8 mouse cellular contexts compared by ENCODE assay signal in the genomic region with DNA sequence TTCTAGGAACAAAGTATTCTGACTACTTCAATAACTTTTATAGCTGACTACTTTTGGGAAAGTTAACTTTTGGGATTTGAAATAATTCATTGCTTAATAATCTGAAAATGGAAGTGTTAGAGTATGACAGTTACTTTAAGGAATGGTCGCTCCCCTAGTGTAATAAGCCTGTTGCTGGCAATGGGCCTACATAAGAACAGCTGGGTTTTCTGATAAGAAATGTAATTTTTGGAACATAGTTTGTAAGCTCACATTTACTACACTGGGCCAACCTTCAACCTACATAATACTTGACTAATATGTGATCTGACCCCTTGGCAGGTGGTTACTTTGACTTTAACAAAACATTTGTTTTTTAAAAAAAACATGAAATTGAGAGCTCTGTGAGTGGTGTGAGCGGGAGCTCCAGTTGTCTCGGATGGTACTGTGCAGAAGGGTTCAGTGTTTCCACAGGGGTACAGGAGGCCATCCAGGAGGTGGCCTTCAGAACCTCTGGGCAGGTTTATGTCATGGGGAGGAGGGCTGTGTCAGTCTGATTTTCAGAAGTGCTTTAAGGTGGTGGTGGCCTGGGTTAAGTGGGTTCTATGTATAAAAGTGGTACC. TPM values are rescaled to one million over a fixed set of nuclear protein-coding genes. Genes with fewer than 3 reads are reported as not detected.
DNase-seq lines count a peak whose midpoint lies in the region; ATAC-seq lines count a peak whose summit lies in the region.

No protein-coding gene starts in this region.

- H3K9ac ChIP-seq in heart, embryonic 13.5 days, result no peak overlapping the region
- no peak overlapping the region for H3K9ac ChIP-seq in intestine, embryonic 15.5 days

- ATAC-seq in heart, embryonic 13.5 days (ENCODE audit: extremely low read depth, insufficient number of reproducible peaks, low FRiP score, low TSS enrichment), result no peak
- ATAC-seq in megakaryocyte, adult 5-6 weeks (ENCODE audit: poor library complexity, severe bottlenecking), result no peak
- ATAC-seq in intestine, embryonic 15.5 days, result no peak

- peak overlapping the region; percentile 93 for H3K4me2 ChIP-seq in heart, embryonic 13.5 days
- H3K4me2 ChIP-seq in intestine, embryonic 15.5 days (replicated peaks), result peak overlapping the region; percentile 38; the same call in 1 of the 2 replicates

- H3K27me3 ChIP-seq in heart, embryonic 13.5 days (replicated peaks), result no peaks in the 10 kb centered on the region
- H3K27me3 ChIP-seq in megakaryocyte, embryonic 14.5 days (replicated peaks), result peaks cover 10% of the 10 kb centered on the region
- H3K27me3 ChIP-seq in intestine, embryonic 15.5 days (replicated peaks), result no peaks in the 10 kb centered on the region

- H3K27ac ChIP-seq in heart, embryonic 13.5 days (replicated peaks), result no peak overlapping the region
- no peak overlapping the region for H3K27ac ChIP-seq in intestine, embryonic 15.5 days

- H3K9me3 ChIP-seq in heart, embryonic 13.5 days, result no peaks in the 10 kb centered on the region
- H3K9me3 ChIP-seq in megakaryocyte, embryonic 14.5 days, result no peaks in the 10 kb centered on the region
- H3K9me3 ChIP-seq in intestine, embryonic 15.5 days, result no peaks in the 10 kb centered on the region

- H3K4me1 ChIP-seq in heart, embryonic 13.5 days, result peaks cover 45% of the 10 kb centered on the region
- H3K4me1 ChIP-seq in megakaryocyte, embryonic 14.5 days, result peaks cover 59% of the 10 kb centered on the region
- H3K4me1 ChIP-seq in intestine, embryonic 15.5 days (replicated peaks), result peaks cover 26% of the 10 kb centered on the region

- peaks cover 42% of the 10 kb centered on the region for H3K36me3 ChIP-seq in heart, embryonic 13.5 days
- peaks cover 77% of the 10 kb centered on the region for H3K36me3 ChIP-seq in megakaryocyte, embryonic 14.5 days (replicated peaks; ENCODE audit: low read length)
- H3K36me3 ChIP-seq in intestine, embryonic 15.5 days, result peaks cover 7% of the 10 kb centered on the region; the same call in 1 of the 2 replicates

- DNase-seq in heart, adult 11 months, result no peak
- DNase-seq in spleen, postnatal 10 days (ENCODE audit: low spot score in 2 of 2), result peak; percentile 55 to 68
- no peak for DNase-seq in lung, postnatal 10 days
- DNase-seq in embryo, embryonic 9.5 days (ENCODE audit: extremely low spot score), result no peak

- WGBS in heart, embryonic 13.5 days, result 60% methylated on average over 3 of the region's 3 CpGs
- WGBS in intestine, embryonic 15.5 days, result 65% methylated on average over 3 of the region's 3 CpGs

- H3K4me3 ChIP-seq in heart, embryonic 13.5 days, result peak overlapping the region; percentile 24
- H3K4me3 ChIP-seq in megakaryocyte, embryonic 14.5 days (replicated peaks), result peak overlapping the region; percentile 100
- H3K4me3 ChIP-seq in intestine, embryonic 15.5 days (replicated peaks), result no peak overlapping the region

RNA-seq across cellular contexts. Expression of a gene that starts 4.6 kb away (rescaled TPM):
- polyA plus RNA-seq in heart, embryonic 13.5 days (2015; fragmentation: Nextera tagmentation; extraction: Ambion mirVana), result 1.2 and 1.8 TPM in 2 replicates
- polyA plus RNA-seq in megakaryocyte, embryonic 14.5 days (2012; ENCODE audit: insufficient read depth, low replicate concordance), result 22.9 and 46.4 TPM in 2 replicates
- 10.1 TPM in 2 replicates for total RNA-seq in megakaryocyte, adult 5-6 weeks (2015)
- total RNA-seq in megakaryocyte, adult 5-6 weeks (2017), result 11.2 and 12.1 TPM in 2 replicates
- 4.5 and 5.5 TPM in 2 replicates for polyA plus RNA-seq in intestine, embryonic 15.5 days (2015; fragmentation: Nextera tagmentation; extraction: Ambion mirVana)

Comparison
In these comparisons a context has a peak if more than half of its experiments do, and no peak if none do; other contexts are left out.
1. DNase-seq: peak in spleen, postnatal 10 days (2 of 2); none in heart, adult 11 months (single experiment), lung, postnatal 10 days (single experiment) and embryo, embryonic 9.5 days (single experiment).